Mouse (Mus musculus) left cerebral cortex, adult 9 months (tissue): ENCODE measurements around the gene Agfg1.
"Not testable (repeated sequence)": the region's sequence is repeated elsewhere in the genome, so short reads cannot be mapped to it uniquely, and the experiment has no call there.

Experiments used
- DNase-seq, 2 experiments: peaks; one replicate each; pipeline ENCODE4 v3.0.0; 2022; ENCODE audit warnings: low spot score in 2 of 2

Gene Agfg1

GRCm38 (mm10) chr1:82905886-82906285 is 66.6 kb downstream of the Agfg1 start:
- no peak for DNase-seq

GRCm38 (mm10) chr1:82913025-82913424 is 73.7 kb downstream of the Agfg1 start, which contains the start of gene A030005L19Rik:
Gene A030005L19Rik, plus strand, starts transcription at chr1:82913325.
- DNase-seq = no peak

GRCm38 (mm10) chr1:82913434-82913833 is 74.2 kb downstream of the Agfg1 start:
- DNase-seq = not testable (repeated sequence)

GRCm38 (mm10) chr1:82924650-82925049 is 85.4 kb downstream of the Agfg1 start, which contains the start of gene A030014E15Rik:
Gene A030014E15Rik, plus strand, starts transcription at chr1:82924917.
- DNase-seq = no peak

GRCm38 (mm10) chr1:82930558-82930957 is 91.3 kb downstream of the Agfg1 start:
- DNase-seq = not testable (repeated sequence)

GRCm38 (mm10) chr1:82931326-82931725 is 92.0 kb downstream of the Agfg1 start, which contains the start of gene Gm6217:
Gene Gm6217, minus strand, starts transcription at chr1:82931399.
- DNase-seq = not testable (repeated sequence)

- no peak for DNase-seq
These were observed 99.4 kb downstream of the Agfg1 start for GRCm38 (mm10) chr1:82938666-82939065.

GRCm38 (mm10) chr1:82942505-82942904 is 103.2 kb downstream of the Agfg1 start:
- DNase-seq = not testable (repeated sequence)

GRCm38 (mm10) chr1:82943295-82943694 is 104.0 kb downstream of the Agfg1 start, which contains the start of gene A030003K21Rik:
Gene A030003K21Rik, minus strand, starts transcription at chr1:82943388.
- DNase-seq = not testable (repeated sequence)

GRCm38 (mm10) chr1:82946029-82946428 is 106.7 kb downstream of the Agfg1 start:
- not testable (repeated sequence) for DNase-seq

GRCm38 (mm10) chr1:82948601-82949000 is 109.3 kb downstream of the Agfg1 start:
- no peak for DNase-seq
